Comparison of ENCODE assay signal across 8 mouse cellular contexts in the genomic region with DNA sequence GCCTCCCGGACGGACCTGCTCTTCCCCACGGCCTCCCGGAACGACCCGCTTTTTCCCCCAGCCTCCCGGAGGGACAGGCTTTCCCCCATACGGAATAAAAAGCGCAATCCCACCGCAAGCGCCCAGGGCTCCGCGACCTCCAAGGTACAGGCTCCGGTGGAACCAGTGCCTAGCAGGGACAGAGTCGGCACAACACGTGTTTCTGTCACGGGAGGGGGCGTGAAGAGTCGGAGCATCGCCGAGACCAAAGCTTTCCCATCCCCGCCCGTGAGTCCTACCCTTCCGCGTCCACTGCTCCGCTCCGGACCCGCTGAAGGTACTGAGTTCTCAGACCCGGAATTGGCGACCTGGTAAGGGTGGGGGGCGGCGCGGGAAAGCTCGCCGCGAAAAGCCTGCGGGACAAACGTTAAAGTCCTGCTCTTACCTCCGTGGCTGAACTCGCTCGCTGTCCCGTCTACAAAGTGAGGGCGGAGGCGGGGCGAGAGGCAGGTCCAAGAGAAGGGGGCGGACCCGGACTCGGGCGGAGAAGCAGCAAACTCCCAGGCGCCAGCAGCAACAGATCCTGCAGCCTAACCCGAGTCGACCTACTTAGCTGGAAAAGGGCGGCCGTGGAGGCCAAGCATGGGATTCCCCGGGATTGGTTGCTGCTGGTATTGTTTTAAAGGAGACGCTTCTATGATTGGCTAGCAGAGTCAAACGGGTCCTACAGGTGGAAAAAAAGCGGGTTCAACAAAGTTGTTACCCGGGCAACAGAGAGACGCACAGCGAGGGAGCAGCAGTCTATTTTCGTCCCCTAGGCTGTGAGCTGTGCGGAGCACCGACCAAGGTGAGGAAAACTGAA. TPM values are rescaled to one million over a fixed set of nuclear protein-coding genes. Genes with fewer than 3 reads are reported as not detected.
DNase-seq lines count a peak whose midpoint lies in the region; ATAC-seq and TF ChIP-seq lines count a peak whose summit lies in the region.

Nup62cl (minus strand) TSS at position 578 of the 841 bp plus-strand sequence.
Pih1h3b (plus strand) TSS at position 745 of the 841 bp plus-strand sequence.

- no peak for TF ChIP-seq POLR2A in bone marrow macrophage, adult 2 months (IDR thresholded peaks at IDR 0.05; ENCODE audit: borderline replicate concordance, low read depth, low read length)
- TF ChIP-seq POLR2A in small intestine, adult 2 months (IDR thresholded peaks at IDR 0.05; ENCODE audit: low read depth, low read length) = no peak

- H3K4me1 ChIP-seq in bone marrow macrophage, adult 2 months (ENCODE audit: control insufficient read depth, insufficient read depth, low read length) = no peaks in the 10 kb centered on the region
- H3K4me1 ChIP-seq in forebrain, embryonic 11.5 days (replicated peaks; ENCODE audit: control insufficient read depth, insufficient read depth, low read length) = 0 out of 2 replicates have a peak, but pooled peaks cover 2% of the 10 kb centered on the region
- no peaks in the 10 kb centered on the region; the same call in 1 of the 2 replicates for H3K4me1 ChIP-seq in small intestine, adult 2 months (ENCODE audit: control insufficient read depth, insufficient read depth, insufficient read length, low read length)

- no peak within 1 kb of the TSS for H3K27ac ChIP-seq in bone marrow macrophage, adult 2 months (ENCODE audit: insufficient read depth, low read depth, low read length)
- no peak within 1 kb of the TSS for H3K27ac ChIP-seq in forebrain, embryonic 11.5 days (ENCODE audit: low read depth, low read length)
- no peak within 1 kb of the TSS for H3K27ac ChIP-seq in small intestine, adult 2 months (ENCODE audit: insufficient read depth, low read depth, low read length)

- H3K27me3 ChIP-seq in forebrain, embryonic 11.5 days (ENCODE audit: control insufficient read depth, insufficient read depth, low read length) = peaks cover 17% of the 10 kb centered on the region
- peaks cover 19% of the 10 kb centered on the region for H3K27me3 ChIP-seq in small intestine, adult 2 months (ENCODE audit: control insufficient read depth, insufficient read depth, low read length)

- peak within 1 kb of the TSS; percentile 35 for H3K4me3 ChIP-seq in bone marrow macrophage, adult 2 months (ENCODE audit: insufficient read depth, low read length)
- peak within 1 kb of the TSS; percentile 31 for H3K4me3 ChIP-seq in forebrain, embryonic 11.5 days (ENCODE audit: low read depth, low read length)
- peak within 1 kb of the TSS; percentile 72 for H3K4me3 ChIP-seq in small intestine, adult 2 months (ENCODE audit: low read depth, low read length)

- 24% methylated on average over 64 of the region's 64 CpGs for WGBS in forebrain, embryonic 11.5 days
- WGBS in small intestine, adult 2 months = 20% methylated on average over 64 of the region's 64 CpGs

- TF ChIP-seq CTCF in bone marrow macrophage, adult 2 months (IDR thresholded peaks at IDR 0.05; ENCODE audit: low read depth, low read length) = no peak
- TF ChIP-seq CTCF in small intestine, adult 2 months (IDR thresholded peaks at IDR 0.05; ENCODE audit: extremely low read depth, insufficient read length, insufficient replicate concordance, low read depth, low read length) = no peak

- peaks cover 4% of the 10 kb centered on the region; the same call in 1 of the 2 replicates for H3K9me3 ChIP-seq in forebrain, embryonic 11.5 days (ENCODE audit: control insufficient read depth, low read length)

- no peaks in the 10 kb centered on the region for H3K36me3 ChIP-seq in forebrain, embryonic 11.5 days (ENCODE audit: control insufficient read depth, insufficient read depth, low read length)
- no peaks in the 10 kb centered on the region for H3K36me3 ChIP-seq in small intestine, adult 2 months (ENCODE audit: control insufficient read depth, insufficient read depth, low read length)

- no peak within 1 kb of the TSS for H3K9ac ChIP-seq in forebrain, embryonic 11.5 days (ENCODE audit: low read length)

- peak; percentile 79 for ATAC-seq in forebrain, embryonic 11.5 days (replicated peaks; ENCODE audit: low FRiP score)
- ATAC-seq in megakaryocyte progenitor cell, adult 5-6 weeks (replicated peaks; ENCODE audit: poor library complexity) = peak; percentile 98

- DNase-seq in cerebellum, adult 11 months = peak; percentile 1
- DNase-seq in cerebellum, adult 8-10 months = no peak
- DNase-seq in forebrain, embryonic 11.5 days (ENCODE audit: low spot score) = peak; percentile 74
- peak; percentile 29 to 38 for DNase-seq in heart, postnatal 14 days
- peak; percentile 68 to 81 for DNase-seq in kidney, postnatal 36 days

- intact Hi-C loops in heart, postnatal 14 days (cut with DNase I) = no loop called here

- H3K4me2 ChIP-seq in forebrain, embryonic 11.5 days (ENCODE audit: low read depth, low read length, severe bottlenecking) = peak within 1 kb of the TSS; percentile 49

RNA-seq across cellular contexts. Expression of gene Nup62cl, which starts in this region (rescaled TPM):
- not detected in 2 replicates for polyA plus RNA-seq in bone marrow macrophage, adult 2 months (2012; ENCODE audit: insufficient read depth, insufficient read length, missing spikeins)
- polyA plus RNA-seq in forebrain, embryonic 11.5 days (2014; fragmentation: Nextera tagmentation; extraction: Ambion mirVana) = 1.2 and 1.5 TPM in 2 replicates
- total RNA-seq in heart, postnatal 14 days (2021) = not detected
- not detected in 2 replicates for total RNA-seq in megakaryocyte progenitor cell, adult 5-6 weeks (2015)
- not detected in 2 replicates for total RNA-seq in megakaryocyte progenitor cell, adult 5-6 weeks (2017)
- 3.0 TPM in 1 of 2 replicates, not detected in the other for polyA plus RNA-seq in small intestine, adult 2 months (2012; rRNA removed)

RNA-seq across cellular contexts. Expression of gene Pih1h3b, which starts in this region (rescaled TPM):
- polyA plus RNA-seq in bone marrow macrophage, adult 2 months (2012; ENCODE audit: insufficient read depth, insufficient read length, missing spikeins) = not detected in 2 replicates
- not detected in 2 replicates for polyA plus RNA-seq in forebrain, embryonic 11.5 days (2014; fragmentation: Nextera tagmentation; extraction: Ambion mirVana)
- total RNA-seq in heart, postnatal 14 days (2021) = not detected
- not detected in 2 replicates for total RNA-seq in megakaryocyte progenitor cell, adult 5-6 weeks (2015)
- total RNA-seq in megakaryocyte progenitor cell, adult 5-6 weeks (2017) = not detected in 2 replicates
- not detected in 2 replicates for polyA plus RNA-seq in small intestine, adult 2 months (2012; rRNA removed)

Comparison
In these comparisons a context has a peak if more than half of its experiments do, and no peak if none do; other contexts are left out.
1. Peak in DNase-seq in heart, postnatal 14 days; RNA of the genes that start here not detected or under 1 TPM.
2. Peak in ATAC-seq in megakaryocyte progenitor cell, adult 5-6 weeks; RNA of the genes that start here not detected or under 1 TPM.